Mouse (Mus musculus) kidney, adult 11 months (tissue): ENCODE measurements around the gene Pif1.

ENCODE experiments used
- DNase-seq: peaks from one replicate; pipeline ENCODE4 v3.0.0; 2022

Gene Pif1

DNA sequence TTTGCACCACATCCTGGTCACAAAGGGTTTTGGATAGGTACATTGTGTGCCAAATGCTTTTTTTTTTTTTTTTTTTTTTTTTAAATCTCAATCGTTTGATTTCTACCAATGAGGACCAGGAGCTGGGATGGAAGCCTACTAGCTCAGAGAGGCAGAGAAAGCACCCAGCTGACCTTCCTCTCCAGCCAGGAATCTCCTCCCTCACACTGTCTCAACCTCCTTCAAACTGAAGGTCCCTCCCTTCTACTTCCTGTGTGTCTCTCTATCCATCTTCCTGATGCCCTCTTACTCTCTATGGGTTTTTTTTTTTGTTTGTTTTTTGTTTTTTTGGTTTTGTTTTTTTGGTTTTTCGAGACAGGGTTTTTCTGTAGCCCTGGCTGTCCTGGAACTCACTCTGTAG, 14.0 kb downstream of the Pif1 start:
- DNase-seq = no peak

DNA sequence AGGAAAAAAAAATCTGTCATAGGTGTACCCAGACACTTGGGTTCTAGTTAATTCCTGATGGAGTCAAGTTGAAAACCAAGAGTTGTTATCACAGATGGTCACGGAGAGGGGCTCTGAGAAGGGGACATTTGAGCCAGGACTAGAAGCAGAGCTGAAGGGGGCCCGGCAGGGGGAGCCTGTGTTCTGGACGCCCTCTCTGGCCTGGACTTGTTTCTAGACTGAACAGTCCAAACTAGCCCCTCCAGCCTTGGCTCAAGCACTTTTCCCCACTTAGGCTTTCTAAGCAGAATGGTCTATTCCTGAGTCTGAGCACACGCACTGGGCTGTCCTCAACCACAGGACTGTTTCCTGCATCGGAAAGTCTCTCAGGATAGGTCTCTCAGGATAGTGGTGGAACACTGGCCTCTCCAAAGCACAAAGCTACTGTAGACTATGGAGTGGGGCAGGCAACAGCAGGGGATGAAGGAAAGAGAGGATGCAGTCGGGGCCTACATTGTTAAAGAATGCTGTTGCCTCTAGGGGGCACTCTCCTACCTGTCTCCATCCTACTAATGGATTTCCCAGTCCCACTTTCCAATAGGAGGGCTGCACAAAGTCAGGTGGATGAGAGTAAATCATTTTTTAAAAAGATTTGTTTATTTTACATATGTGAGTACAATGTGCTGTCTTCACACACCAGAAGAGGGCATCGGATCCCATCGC, 16.6 kb downstream of the Pif1 start:
- DNase-seq = no peak

DNA sequence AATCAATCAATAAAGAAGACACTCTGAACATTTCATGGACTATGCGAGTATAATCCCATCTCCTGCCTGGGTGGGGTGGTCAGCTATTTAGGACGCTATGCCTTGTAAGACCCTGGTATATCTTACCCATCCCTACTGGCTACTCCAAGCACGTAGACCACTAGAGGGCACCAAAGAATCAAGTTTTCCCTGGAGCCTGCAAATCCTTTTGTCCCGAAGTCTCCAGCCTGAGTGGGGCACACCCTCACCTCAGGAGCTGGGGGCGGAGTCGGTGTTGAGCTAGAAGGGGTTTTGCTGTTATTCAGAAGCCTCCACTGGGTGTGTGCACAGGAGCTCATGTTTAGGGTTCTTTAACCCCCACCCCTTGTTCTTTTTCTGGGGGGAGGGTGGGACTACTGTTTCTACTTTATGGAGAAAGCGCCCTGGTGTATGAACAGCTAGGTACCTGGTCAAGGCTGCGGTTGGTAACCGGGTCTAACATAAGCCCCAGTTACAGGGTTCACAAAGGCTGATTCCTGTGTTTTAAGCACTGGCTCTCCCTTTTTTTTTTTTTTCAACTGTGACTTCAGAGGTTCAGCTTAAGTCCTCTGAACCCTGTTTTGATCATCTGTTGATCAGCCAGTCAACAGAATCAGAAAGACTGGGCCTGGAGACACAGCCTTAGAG, 18.6 kb downstream of the Pif1 start:
- peak; percentile 56 for DNase-seq

DNA sequence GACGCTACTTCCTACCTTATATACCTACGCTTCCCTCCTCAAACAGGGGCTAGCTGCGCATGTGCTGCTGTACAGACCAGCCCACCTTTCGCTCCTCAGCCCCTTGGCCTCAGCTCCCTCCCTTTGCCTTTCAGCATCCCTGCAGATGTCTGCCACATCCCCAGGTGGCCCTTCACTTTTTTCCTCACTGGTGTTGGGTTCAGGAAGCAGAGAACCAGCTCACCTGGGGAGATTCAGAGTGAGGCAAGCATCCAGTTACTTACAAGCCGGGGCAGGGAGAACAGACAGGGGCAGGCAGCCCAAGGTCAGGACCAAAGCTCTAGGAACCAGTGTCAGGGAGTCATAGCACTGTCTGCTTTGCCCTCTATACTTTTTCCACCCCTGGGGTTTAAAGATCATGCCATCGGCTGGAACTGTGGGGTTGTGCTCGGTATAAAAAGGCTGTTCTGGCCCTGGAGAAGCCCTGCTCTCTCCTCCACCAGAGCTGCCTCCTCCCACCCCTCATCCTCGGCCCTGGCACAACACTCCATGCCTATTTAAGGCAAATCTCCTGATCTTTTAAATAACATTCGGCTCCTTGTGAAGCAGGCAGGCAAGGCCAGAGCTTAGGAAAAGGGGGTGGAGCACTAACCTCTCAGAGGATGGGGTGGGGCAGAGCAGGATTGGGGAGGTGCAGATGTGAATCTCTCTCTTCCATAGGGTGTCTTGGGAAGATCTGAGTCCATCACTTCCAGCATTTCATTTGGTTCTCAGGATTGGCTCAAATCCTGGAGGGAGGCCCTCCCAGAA, 19.6 kb downstream of the Pif1 start:
- DNase-seq = no peak

GRCm38 (mm10) chr9:65607120-65607519, 20.2 kb downstream of the Pif1 start:
- no peak for DNase-seq

GRCm38 (mm10) chr9:65611969-65612486, 25.1 kb downstream of the Pif1 start:
- DNase-seq = no peak

- no peak for DNase-seq
These were observed 26.1 kb downstream of the Pif1 start for GRCm38 (mm10) chr9:65613098-65613497.

DNA sequence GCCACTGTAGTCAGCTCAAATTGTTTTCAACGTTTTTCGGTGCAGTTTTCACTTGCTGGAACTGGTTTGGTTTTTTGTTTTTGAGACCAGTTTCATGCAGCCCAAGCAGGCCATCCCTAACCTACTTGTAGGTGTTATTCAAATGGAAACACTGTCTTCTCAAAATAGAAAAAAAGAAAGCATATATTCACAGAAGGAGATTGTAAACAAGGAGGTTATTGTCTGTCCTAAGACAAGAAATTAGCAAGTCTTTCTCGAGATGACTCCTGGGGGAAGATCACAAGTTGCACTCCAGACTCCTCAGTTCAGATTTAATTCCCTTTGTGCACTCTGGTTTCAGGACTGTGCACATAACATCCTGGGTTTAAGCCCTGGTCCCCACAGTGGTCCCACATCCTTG, 32.4 kb downstream of the Pif1 start:
- DNase-seq = no peak

- no peak for DNase-seq
These were observed 34.2 kb downstream of the Pif1 start for GRCm38 (mm10) chr9:65621196-65621595.

- DNase-seq = peak; percentile 89
These were observed 34.7 kb downstream of the Pif1 start for GRCm38 (mm10) chr9:65621666-65622065.

DNA sequence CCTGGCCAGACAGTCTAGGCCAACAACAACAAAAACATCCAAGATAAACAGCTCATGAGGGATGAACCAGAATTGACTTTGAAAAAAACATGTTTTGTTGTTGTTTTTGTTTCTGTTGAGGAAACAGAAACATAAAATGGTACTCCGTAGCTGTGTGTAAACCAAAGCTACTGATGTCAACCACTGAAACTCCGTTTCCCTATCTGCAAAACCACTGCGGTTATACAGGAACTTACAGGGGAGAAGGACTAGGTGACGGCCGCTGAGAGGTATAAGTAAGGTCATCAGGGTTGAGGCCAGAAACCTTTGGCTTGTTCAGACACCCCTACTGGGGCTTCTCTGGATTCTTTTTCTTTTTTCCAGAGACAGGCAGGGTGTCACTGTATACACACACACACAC, 35.9 kb downstream of the Pif1 start:
- no peak for DNase-seq

GRCm38 (mm10) chr9:65624266-65624665, 37.3 kb downstream of the Pif1 start:
- DNase-seq = no peak

DNA sequence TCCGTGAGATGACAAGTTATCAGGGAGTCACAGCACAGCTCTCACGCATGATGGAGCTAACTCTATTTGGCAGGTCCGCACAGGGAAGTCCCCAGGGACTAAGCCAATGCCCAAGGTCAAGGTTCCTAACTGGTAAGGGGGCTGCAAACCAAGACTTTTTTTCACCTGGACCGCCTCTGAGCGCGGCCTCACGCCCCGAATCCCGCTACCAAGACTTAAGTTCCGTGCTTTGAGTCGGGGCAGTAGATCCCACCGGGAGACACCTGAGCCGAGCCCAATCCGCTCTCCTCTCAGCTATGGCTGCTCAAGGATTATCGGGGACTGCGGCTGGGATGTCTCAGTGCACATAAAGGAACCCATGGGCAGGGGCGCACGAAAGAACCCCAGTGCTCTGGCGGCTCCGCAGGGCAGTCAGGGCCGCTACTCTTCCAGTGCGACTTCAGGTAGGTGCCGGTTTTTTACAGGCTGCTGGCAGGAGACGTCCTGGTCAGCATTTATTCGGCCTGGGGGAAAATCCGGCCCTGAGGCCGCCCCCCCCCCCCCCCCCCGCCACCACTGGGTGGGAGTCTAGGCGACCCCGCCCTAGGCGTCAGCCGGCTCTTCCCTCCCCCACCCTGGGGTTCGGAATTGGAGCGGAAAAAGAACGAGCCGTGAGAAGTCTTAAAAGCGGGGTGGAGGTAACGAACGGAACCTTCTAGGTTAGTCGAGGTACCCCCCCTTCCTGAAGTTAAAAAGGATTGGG, 42.2 kb downstream of the Pif1 start, which contains the start of gene Rbpms2:
Rbpms2 (plus strand) TSS at position 624 of the 742 bp plus-strand sequence.
- DNase-seq = peak; percentile 70

DNA sequence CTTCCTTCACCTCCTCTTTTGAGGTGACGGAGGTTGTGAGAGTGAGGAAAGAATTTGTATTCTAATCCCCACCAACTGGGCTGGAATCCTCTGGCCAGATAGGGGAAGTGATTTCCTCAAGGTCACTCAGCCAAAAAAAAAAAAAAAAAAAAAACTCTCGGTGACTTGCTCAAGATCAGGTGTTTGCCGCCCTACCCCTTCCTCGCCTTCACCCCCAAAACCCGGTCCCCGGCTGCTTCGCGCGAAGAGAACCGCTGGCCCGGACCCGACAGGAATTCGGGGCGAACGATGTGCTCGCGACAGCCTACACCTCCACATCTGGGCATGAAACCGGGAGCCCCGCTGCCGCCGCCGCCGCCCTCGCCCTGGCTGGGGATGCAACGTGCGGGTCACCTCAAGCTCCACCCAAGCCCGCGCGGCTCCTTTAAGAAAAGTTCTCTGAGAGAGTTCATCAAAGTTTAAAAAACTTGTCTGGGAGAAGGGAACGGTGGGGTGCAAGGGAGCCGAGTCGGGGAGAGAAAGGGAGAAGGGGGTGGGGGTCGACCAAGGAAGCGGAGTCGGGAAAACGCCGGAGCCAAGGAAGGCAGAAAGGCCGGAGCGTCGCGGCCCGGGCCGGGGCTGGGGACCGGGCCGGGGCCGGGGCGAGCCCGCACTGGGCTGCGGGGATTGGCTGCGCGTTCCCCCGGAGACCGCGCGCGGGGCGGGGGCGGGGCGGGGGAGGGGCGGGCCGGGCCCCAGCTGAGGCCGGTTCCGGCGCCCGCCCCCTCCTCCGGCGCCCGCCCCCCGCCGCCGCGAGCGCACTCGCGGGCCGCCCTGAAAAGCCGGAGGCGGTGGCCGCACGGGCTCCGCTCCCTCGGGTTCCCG, 43.0 kb downstream of the Pif1 start:
- peak; percentile 77 for DNase-seq

DNA sequence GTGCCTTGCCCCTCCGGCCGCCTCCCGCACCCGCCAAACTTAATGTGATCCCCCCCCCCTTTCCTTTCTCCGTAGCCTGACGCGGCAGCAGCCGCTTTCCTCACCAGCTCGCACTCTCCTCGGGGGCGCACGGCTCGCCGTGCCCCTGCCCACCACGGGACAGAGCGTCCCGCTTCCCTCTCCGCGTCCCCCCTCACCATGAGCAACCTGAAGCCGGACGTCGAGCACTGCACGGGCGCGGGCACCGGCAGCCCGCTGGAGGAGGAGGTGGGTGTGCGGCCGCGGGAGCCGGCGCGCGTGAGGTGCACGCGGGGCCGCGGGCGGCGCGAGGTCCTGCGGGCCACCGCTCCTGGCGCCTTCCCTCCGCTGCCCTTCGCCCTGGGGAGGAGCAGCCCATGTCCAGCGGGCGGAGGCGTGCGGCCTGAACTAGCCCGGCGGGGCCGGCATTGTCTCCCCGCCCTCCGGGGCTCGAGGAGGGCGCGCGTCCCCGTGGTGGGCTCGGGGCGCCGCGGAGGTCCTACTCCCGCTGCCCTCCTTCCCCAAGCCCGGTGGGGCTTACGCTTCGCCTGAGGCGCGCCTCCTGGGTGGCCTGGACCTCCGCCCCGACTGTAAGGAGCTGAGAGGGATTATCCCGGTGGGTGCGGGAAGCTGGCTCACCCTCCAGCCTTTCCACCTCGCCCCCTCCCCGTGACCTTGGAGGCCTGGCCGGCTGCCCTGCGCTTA, 43.8 kb downstream of the Pif1 start:
- DNase-seq = peak; percentile 69

GRCm38 (mm10) chr9:65631354-65632021, 44.5 kb downstream of the Pif1 start:
- peak; percentile 24 for DNase-seq

- DNase-seq = no peak
These were observed 48.8 kb downstream of the Pif1 start for GRCm38 (mm10) chr9:65635766-65636165.

- DNase-seq = no peak
These were observed 50.0 kb downstream of the Pif1 start for GRCm38 (mm10) chr9:65636926-65637325.

DNA sequence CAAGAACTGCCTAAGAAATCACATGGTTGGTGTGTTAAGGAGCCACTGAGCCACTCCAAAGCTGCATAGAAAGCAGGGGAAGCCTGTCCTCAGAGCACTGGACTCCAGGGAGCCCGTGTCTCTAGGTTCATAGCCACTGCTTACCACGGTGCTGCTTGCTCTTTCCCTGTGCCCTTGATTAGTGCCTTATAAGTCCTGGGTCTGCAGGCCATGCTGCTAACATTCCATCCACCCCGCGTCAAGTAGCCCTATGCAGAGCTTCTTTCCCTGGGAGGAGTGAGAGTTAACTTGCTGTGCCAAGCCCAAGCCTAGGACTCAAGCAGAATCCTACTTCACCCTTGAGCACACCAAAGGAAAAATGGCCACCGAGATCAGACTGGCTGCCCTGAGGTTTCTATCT, 52.1 kb downstream of the Pif1 start:
- peak; percentile 23 for DNase-seq

- DNase-seq = no peak
These were observed 54.0 kb downstream of the Pif1 start for GRCm38 (mm10) chr9:65640838-65641410.
